Mouse (Mus musculus) E14TG2a.4 (cell line): ENCODE results near the gene Rtl6.

Experiments
- NANOG ChIP-seq: IDR thresholded peaks from 2 replicates; pipeline ENCODE4 v1.6.1; 2014; ENCODE audit warnings: borderline replicate concordance, low read length, mixed read lengths
- POU5F1 ChIP-seq: IDR thresholded peaks from 2 replicates; pipeline ENCODE4 v1.6.1; 2014; ENCODE audit warnings: low read length, borderline replicate concordance

DNA sequence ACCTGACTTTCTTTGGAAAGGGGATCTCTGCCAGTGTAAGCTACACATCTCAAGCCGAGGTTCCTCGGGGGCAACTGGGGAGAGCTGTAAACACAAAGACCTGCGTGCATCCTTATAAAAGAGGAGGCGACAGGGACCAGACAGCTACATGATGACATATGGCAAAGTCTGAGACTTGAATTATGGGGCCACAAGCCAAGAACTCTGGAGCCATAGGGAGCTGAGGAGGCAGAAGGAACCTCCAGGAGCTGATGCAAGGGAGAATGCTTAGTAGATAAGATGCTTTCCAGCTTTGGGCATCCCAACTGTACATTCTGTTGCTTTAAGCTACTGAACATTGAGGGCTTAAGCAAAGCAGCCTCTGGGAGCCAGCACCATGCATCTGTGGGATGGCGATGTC, 48.5 kb downstream of the Rtl6 start:
- no peak for TF ChIP-seq POU5F1
- TF ChIP-seq NANOG = no peak
